Mouse (Mus musculus) adrenal gland, adult (tissue): ENCODE results near the gene Nufip1.
"Not testable (repeated sequence)": the region's sequence is repeated elsewhere in the genome, so short reads cannot be mapped to it uniquely, and the experiment has no call there.

ENCODE experiments used
- DNase-seq, 2 experiments: peaks; one replicate each; pipeline ENCODE4 v3.0.0; 2022 to 2023; ENCODE audit warnings: low spot score in 1 of 2; ENCODE audit not compliant: inconsistent age in 2 of 2

Gene Nufip1

GRCm38 (mm10) chr14:76134975-76135374, 24.3 kb downstream of the Nufip1 start:
- no peak for DNase-seq

- DNase-seq = no peak
Observed at GRCm38 (mm10) chr14:76145248-76145647, 34.6 kb downstream of the Nufip1 start.

- DNase-seq = no peak
Observed at GRCm38 (mm10) chr14:76145868-76146267, 35.2 kb downstream of the Nufip1 start.

GRCm38 (mm10) chr14:76147061-76147460, 36.4 kb downstream of the Nufip1 start:
- peak in 1 of 2 experiments; percentile 56 for DNase-seq

- DNase-seq = no peak
Observed at GRCm38 (mm10) chr14:76148294-76148693, 37.6 kb downstream of the Nufip1 start.

GRCm38 (mm10) chr14:76149531-76150179, 39.0 kb downstream of the Nufip1 start:
- peak; percentile 92 to 97 for DNase-seq

GRCm38 (mm10) chr14:76150499-76150898, 39.8 kb downstream of the Nufip1 start:
- peak in 1 of 2 experiments; percentile 38 for DNase-seq

GRCm38 (mm10) chr14:76151011-76151410, 40.3 kb downstream of the Nufip1 start:
- peak in 1 of 2 experiments; percentile 30 for DNase-seq

GRCm38 (mm10) chr14:76151820-76152161, 41.1 kb downstream of the Nufip1 start:
- no peak for DNase-seq

GRCm38 (mm10) chr14:76152162-76153002, 41.7 kb downstream of the Nufip1 start:
- peak; percentile 95 to 100 for DNase-seq

- DNase-seq = peak in 1 of 2 experiments; percentile 30
Observed at GRCm38 (mm10) chr14:76153003-76153675, 42.4 kb downstream of the Nufip1 start.

- DNase-seq = no peak
Observed at GRCm38 (mm10) chr14:76153828-76154227, 43.1 kb downstream of the Nufip1 start.

GRCm38 (mm10) chr14:76158192-76158785, 47.6 kb downstream of the Nufip1 start:
- no peak for DNase-seq

GRCm38 (mm10) chr14:76160580-76160979, 49.9 kb downstream of the Nufip1 start:
- DNase-seq = not testable (repeated sequence)

- no peak for DNase-seq
Observed at GRCm38 (mm10) chr14:76164236-76164635, 53.5 kb downstream of the Nufip1 start.

- peak in 1 of 2 experiments; percentile 47 for DNase-seq
Observed at GRCm38 (mm10) chr14:76164904-76165755, 54.4 kb downstream of the Nufip1 start.

GRCm38 (mm10) chr14:76169876-76170466, 59.3 kb downstream of the Nufip1 start:
- peak; percentile 29 to 61 for DNase-seq

GRCm38 (mm10) chr14:76171285-76171684, 60.6 kb downstream of the Nufip1 start:
- no peak for DNase-seq

- DNase-seq = no peak
Observed at GRCm38 (mm10) chr14:76174328-76174727, 63.6 kb downstream of the Nufip1 start.

GRCm38 (mm10) chr14:76175808-76176207, 65.1 kb downstream of the Nufip1 start:
- no peak for DNase-seq
